Mouse (Mus musculus): ENCODE measurements around the gene Micu1. TPM values are rescaled to one million over a fixed set of nuclear protein-coding genes. Genes with fewer than 3 reads are reported as not detected.
"Not testable (repeated sequence)": the region's sequence is repeated elsewhere in the genome, so short reads cannot be mapped to it uniquely, and the experiment has no call there.

The Micu1 gene
- total RNA-seq, 2 experiments from 2014 or later = 61.1 to 64.4 TPM

GRCm38 (mm10) chr10:59846416-59846815, 144.1 kb downstream of the Micu1 start:
- DNase-seq (ENCODE audit: low spot score in 2 of 2) = no peak

- no peak for DNase-seq (ENCODE audit: low spot score in 2 of 2)
Observed at GRCm38 (mm10) chr10:59848079-59848877, 146.0 kb downstream of the Micu1 start.

GRCm38 (mm10) chr10:59848953-59849352, 146.7 kb downstream of the Micu1 start:
- DNase-seq (ENCODE audit: low spot score in 2 of 2) = no peak

- DNase-seq (ENCODE audit: low spot score in 2 of 2) = no peak
Observed at GRCm38 (mm10) chr10:59849371-59849770, 147.1 kb downstream of the Micu1 start.

GRCm38 (mm10) chr10:59857157-59857556, 154.9 kb downstream of the Micu1 start:
- DNase-seq (ENCODE audit: low spot score in 2 of 2) = no peak

GRCm38 (mm10) chr10:59860684-59861083, 158.4 kb downstream of the Micu1 start:
- DNase-seq (ENCODE audit: low spot score in 2 of 2) = no peak

- DNase-seq (ENCODE audit: low spot score in 2 of 2) = no peak
Observed at GRCm38 (mm10) chr10:59861201-59861600, 158.9 kb downstream of the Micu1 start.

GRCm38 (mm10) chr10:59862816-59863440, 160.7 kb downstream of the Micu1 start:
- DNase-seq (ENCODE audit: low spot score in 2 of 2) = no peak

- DNase-seq (ENCODE audit: low spot score in 2 of 2) = no peak
Observed at GRCm38 (mm10) chr10:59863620-59864019, 161.3 kb downstream of the Micu1 start.

GRCm38 (mm10) chr10:59864232-59864875, 162.1 kb downstream of the Micu1 start:
- no peak for DNase-seq (ENCODE audit: low spot score in 2 of 2)

- DNase-seq (ENCODE audit: low spot score in 2 of 2) = peak; percentile 73 to 81
Observed at GRCm38 (mm10) chr10:59864884-59865726, 162.8 kb downstream of the Micu1 start.

GRCm38 (mm10) chr10:59868266-59868665, 166.0 kb downstream of the Micu1 start:
- no peak for DNase-seq (ENCODE audit: low spot score in 2 of 2)

- DNase-seq (ENCODE audit: low spot score in 2 of 2) = no peak
Observed at GRCm38 (mm10) chr10:59870038-59870437, 167.8 kb downstream of the Micu1 start.

GRCm38 (mm10) chr10:59872651-59873050, 170.4 kb downstream of the Micu1 start:
- not testable (repeated sequence) for DNase-seq (ENCODE audit: low spot score in 2 of 2)

GRCm38 (mm10) chr10:59873206-59873605, 170.9 kb downstream of the Micu1 start:
- DNase-seq (ENCODE audit: low spot score in 2 of 2) = no peak

- no peak for DNase-seq (ENCODE audit: low spot score in 2 of 2)
Observed at GRCm38 (mm10) chr10:59873613-59874012, 171.3 kb downstream of the Micu1 start.

GRCm38 (mm10) chr10:59875396-59875795, 173.1 kb downstream of the Micu1 start:
- no peak for DNase-seq (ENCODE audit: low spot score in 2 of 2)

GRCm38 (mm10) chr10:59876698-59877097, 174.4 kb downstream of the Micu1 start:
- DNase-seq (ENCODE audit: low spot score in 2 of 2) = not testable (repeated sequence)

GRCm38 (mm10) chr10:59877421-59878117, 175.3 kb downstream of the Micu1 start:
- no peak for DNase-seq (ENCODE audit: low spot score in 2 of 2)

GRCm38 (mm10) chr10:59878823-59879222, 176.5 kb downstream of the Micu1 start:
- no peak for DNase-seq (ENCODE audit: low spot score in 2 of 2)
